Mouse (Mus musculus) lung, embryonic 16.5 days (tissue): ENCODE data around the gene Clpx. TPM values are rescaled to one million over a fixed set of nuclear protein-coding genes. Genes with fewer than 3 reads are reported as not detected.

Source experiments
- ATAC-seq: fragments of 200-750 bp; cut with Nextera tagmentation; 2 replicates; pipeline ENCODE4 v1.8.0; 2017; ENCODE audit warnings: low read depth, mild to moderate bottlenecking, moderate library complexity
- H3K27ac ChIP-seq: fragments of 300-500 bp; sonication (generic); 2 replicates; pipeline ENCODE4 v1.5.1; 2014; ENCODE audit warnings: mild to moderate bottlenecking, control low read depth, low read length
- H3K27me3 ChIP-seq: fragments of 300-500 bp; sonication (generic); 2 replicates; pipeline ENCODE4 v1.6.1; 2014; ENCODE audit warnings: low read depth, low read length, mixed read lengths; ENCODE audit not compliant: control insufficient read depth, insufficient read depth
- H3K36me3 ChIP-seq: fragments of 300-500 bp; sonication (generic); 2 replicates; pipeline ENCODE4 v1.6.1; 2014; ENCODE audit warnings: low read length; ENCODE audit not compliant: control insufficient read depth, insufficient read depth
- H3K4me1 ChIP-seq: fragments of 300-500 bp; sonication (generic); replicated peaks from 2 replicates; pipeline ENCODE4 v1.6.1; 2014; ENCODE audit warnings: low read length, mixed read lengths; ENCODE audit not compliant: control insufficient read depth, insufficient read depth
- H3K4me2 ChIP-seq: fragments of 300-500 bp; sonication (generic); 2 replicates; pipeline ENCODE4 v1.6.1; 2014; ENCODE audit warnings: low read depth, low read length, control low read depth
- H3K4me3 ChIP-seq: fragments of 300-500 bp; sonication (generic); 2 replicates; pipeline ENCODE4 v1.5.1; 2014; ENCODE audit warnings: mild to moderate bottlenecking, low read length, control low read depth
- H3K9ac ChIP-seq: fragments of 300-500 bp; sonication (generic); 2 replicates; pipeline ENCODE4 v1.6.1; 2014; ENCODE audit warnings: low read length, control low read depth
- H3K9me3 ChIP-seq: fragments of 300-500 bp; sonication (generic); 2 replicates; pipeline ENCODE4 v1.6.1; 2016; ENCODE audit warnings: low read length; ENCODE audit not compliant: control insufficient read depth
- WGBS: fragments of 180-500 bp; shearing (Covaris S2); extraction: QIAGEN DNeasy Blood & Tissue Kit; methylation state at CpG from one replicate; pipeline ENCODE4 v1.1.7; 2014; 5-methylcytosine and 5-hydroxymethylcytosine counted together
- polyA plus RNA-seq: library from polyadenylated mRNA; unstranded; fragments of >200 nt; fragmentation: Nextera tagmentation; extraction: Ambion mirVana; gene quantifications from 2 replicates; pipeline ENCODE4 v1.2.1, GENCODE M21; 2015

Gene Clpx
- polyA plus RNA-seq, 1 experiment from 2014 or later: 51.8 TPM

DNA sequence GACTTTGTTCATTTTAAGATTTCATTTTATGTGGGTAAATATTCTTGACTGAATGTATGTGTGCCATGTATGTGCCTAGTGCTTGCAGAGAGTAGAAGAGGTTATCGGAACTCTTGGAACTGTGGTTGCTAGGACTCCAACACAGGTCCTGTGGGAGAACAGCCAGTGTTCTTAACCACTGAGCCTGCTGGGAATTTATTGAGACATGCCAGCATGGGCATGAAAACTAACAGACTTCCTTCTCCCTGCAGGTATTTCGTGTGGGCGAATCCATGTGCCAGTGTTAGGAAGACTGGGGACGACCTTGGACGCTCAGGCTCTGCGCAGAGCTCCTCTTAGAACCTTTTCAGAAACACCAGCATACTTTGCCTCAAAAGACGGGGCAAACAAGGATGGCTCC lies 5.6 kb downstream of the Clpx start:
- H3K9me3 ChIP-seq: no peaks in the 10 kb centered on the region
- H3K27ac ChIP-seq: no peak overlapping the region
- ATAC-seq: no peak
- H3K9ac ChIP-seq: no peak overlapping the region
- H3K36me3 ChIP-seq: peaks cover 23% of the 10 kb centered on the region
- peaks cover 4% of the 10 kb centered on the region for H3K4me1 ChIP-seq
- WGBS: 88% methylated on average over 7 of the region's 7 CpGs
- no peak overlapping the region for H3K4me3 ChIP-seq
- no peak overlapping the region for H3K4me2 ChIP-seq
- no peaks in the 10 kb centered on the region for H3K27me3 ChIP-seq

DNA sequence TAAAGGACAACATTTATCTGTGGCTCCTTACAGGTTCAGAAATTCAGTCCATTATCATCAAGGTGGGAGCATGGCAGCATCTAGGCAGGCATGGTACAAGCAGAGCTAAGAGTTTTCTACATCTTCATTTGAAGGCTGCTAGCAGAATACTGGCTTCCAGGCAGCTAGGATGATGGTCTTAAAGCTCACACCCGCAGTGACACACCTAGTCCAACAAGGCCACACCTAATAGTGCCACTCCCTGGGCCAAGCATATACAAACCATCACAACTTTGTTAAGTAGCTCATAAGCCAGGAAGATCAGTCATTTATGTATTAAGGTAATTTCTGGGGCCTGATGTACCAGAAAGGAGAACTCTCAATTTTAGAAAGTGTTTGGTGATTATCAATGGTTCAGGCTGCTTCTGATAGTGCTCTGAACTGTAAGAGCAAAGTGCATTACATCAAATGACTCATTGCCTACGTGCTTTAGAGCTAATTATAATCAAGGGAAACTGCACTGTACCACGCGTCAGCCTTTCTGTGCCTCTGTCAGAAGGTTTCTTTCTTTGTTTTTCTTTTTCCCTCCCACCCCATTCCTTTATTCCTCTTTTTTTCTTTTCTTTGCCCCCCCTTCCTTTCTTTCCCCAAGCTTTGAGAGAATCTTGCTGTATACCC lies 8.4 kb downstream of the Clpx start:
- Histone ChIP-seq H3K9ac (no peak overlapping the region), H3K4me3 (no peak overlapping the region), H3K27me3 (no peaks in the 10 kb centered on the region), H3K9me3 (no peaks in the 10 kb centered on the region), H3K27ac (no peak overlapping the region), H3K4me2 (no peak overlapping the region), H3K36me3 (peaks cover 29% of the 10 kb centered on the region), H3K4me1 (no peaks in the 10 kb centered on the region)
- WGBS: 97% methylated on average over 4 of the region's 4 CpGs
- no peak for ATAC-seq

DNA sequence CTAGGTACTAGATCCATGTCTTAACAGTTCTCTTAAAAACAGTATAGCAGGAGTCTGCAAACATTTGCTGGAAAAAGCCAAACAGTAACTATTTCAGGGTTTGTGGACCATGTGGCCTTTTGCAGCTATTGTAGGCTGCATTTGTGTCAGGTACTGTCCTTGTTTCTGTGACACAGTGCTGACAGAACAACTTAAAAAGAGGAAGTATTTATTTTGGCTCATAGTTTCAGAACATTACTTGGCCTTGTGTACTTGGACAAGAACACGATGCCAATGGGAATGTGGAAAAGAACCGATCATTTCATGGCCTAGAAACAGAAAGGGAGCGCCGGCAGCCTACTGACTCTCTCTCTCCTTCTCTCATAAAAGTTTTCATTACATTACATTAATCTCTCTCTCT lies 9.5 kb downstream of the Clpx start:
- H3K4me1 ChIP-seq: no peaks in the 10 kb centered on the region
- H3K27me3 ChIP-seq: no peaks in the 10 kb centered on the region
- no peak overlapping the region for H3K4me3 ChIP-seq
- peaks cover 30% of the 10 kb centered on the region for H3K36me3 ChIP-seq
- WGBS: 87% methylated on average over 4 of the region's 4 CpGs
- H3K9ac ChIP-seq: no peak overlapping the region
- no peak overlapping the region for H3K27ac ChIP-seq
- no peak overlapping the region for H3K4me2 ChIP-seq
- H3K9me3 ChIP-seq: no peaks in the 10 kb centered on the region
- no peak for ATAC-seq

- WGBS: 82% methylated on average over 4 of the region's 4 CpGs
- ATAC-seq: no peak
Measured at GRCm38 (mm10) chr9:65304300-65304699, 10.2 kb downstream of the Clpx start.

GRCm38 (mm10) chr9:65306672-65307071 lies 12.6 kb downstream of the Clpx start:
- Histone ChIP-seq H3K9me3 (no peaks in the 10 kb centered on the region), H3K9ac (no peak overlapping the region), H3K36me3 (peaks cover 29% of the 10 kb centered on the region), H3K27me3 (no peaks in the 10 kb centered on the region), H3K4me3 (no peak overlapping the region), H3K4me1 (no peaks in the 10 kb centered on the region), H3K27ac (no peak overlapping the region), H3K4me2 (no peak overlapping the region)
- WGBS: 94% methylated on average over 2 of the region's 2 CpGs
- no peak for ATAC-seq

More at GRCm38 (mm10) chr9:65304300-65304699, 10.2 kb downstream of the Clpx start:
- Histone ChIP-seq H3K27ac (no peak overlapping the region), H3K4me2 (no peak overlapping the region), H3K4me3 (no peak overlapping the region), H3K36me3 (peaks cover 34% of the 10 kb centered on the region), H3K27me3 (no peaks in the 10 kb centered on the region), H3K4me1 (no peaks in the 10 kb centered on the region), H3K9ac (no peak overlapping the region), H3K9me3 (no peaks in the 10 kb centered on the region)

- Histone ChIP-seq H3K4me2 (no peak overlapping the region), H3K36me3 (peaks cover 32% of the 10 kb centered on the region), H3K4me3 (no peak overlapping the region), H3K9ac (no peak overlapping the region), H3K4me1 (no peaks in the 10 kb centered on the region), H3K27ac (no peak overlapping the region), H3K27me3 (no peaks in the 10 kb centered on the region), H3K9me3 (no peaks in the 10 kb centered on the region)
- no peak for ATAC-seq
- WGBS: 72% methylated on average over 1 of the region's 1 CpGs
Measured at GRCm38 (mm10) chr9:65308011-65308410, 14.0 kb downstream of the Clpx start.

DNA sequence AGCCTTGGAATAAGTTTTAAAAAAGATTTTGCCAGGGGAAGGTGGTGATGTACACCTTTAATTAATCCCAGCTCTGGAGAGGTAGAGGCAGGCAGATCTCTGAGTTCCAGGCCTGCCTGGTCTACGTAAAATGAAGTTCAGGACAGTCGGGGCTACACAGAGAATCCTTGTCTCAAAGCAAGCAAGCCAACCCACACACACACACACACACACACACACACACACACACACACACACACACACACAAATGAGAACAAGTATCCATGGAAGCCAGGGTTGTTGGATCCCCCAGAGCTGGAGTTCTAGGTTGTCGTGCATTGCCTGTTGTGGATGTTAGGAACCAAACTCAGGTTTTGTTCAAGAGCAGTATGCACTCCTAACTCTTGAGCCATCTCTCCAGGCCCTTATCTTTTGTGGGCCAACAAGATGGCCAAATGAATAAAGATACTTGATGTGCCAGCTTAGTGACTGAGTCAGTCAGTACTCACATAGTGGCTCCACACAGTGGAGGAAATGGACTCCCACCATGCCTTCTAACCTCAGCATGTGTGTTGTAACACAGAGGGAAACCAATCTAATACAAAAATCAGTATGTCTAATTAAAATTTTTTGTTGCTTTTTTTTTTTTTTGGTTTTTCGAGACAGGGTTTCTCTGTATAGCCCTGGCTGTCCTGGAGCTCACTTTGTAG lies 18.8 kb downstream of the Clpx start:
- no peak overlapping the region for H3K4me3 ChIP-seq
- peaks cover 26% of the 10 kb centered on the region for H3K36me3 ChIP-seq
- 93% methylated on average over 4 of the region's 4 CpGs for WGBS
- no peaks in the 10 kb centered on the region for H3K27me3 ChIP-seq
- ATAC-seq: no peak
- no peak overlapping the region for H3K27ac ChIP-seq
- no peaks in the 10 kb centered on the region for H3K9me3 ChIP-seq
- no peaks in the 10 kb centered on the region for H3K4me1 ChIP-seq
- no peak overlapping the region for H3K9ac ChIP-seq
- H3K4me2 ChIP-seq: no peak overlapping the region

- Histone ChIP-seq H3K36me3 (peaks cover 25% of the 10 kb centered on the region), H3K4me3 (no peak overlapping the region), H3K27me3 (no peaks in the 10 kb centered on the region), H3K9me3 (no peaks in the 10 kb centered on the region), H3K4me2 (no peak overlapping the region), H3K27ac (no peak overlapping the region), H3K4me1 (no peaks in the 10 kb centered on the region), H3K9ac (no peak overlapping the region)
- ATAC-seq: no peak
- WGBS: 97% methylated on average over 1 of the region's 1 CpGs
Measured at GRCm38 (mm10) chr9:65313846-65314245, 19.8 kb downstream of the Clpx start.

GRCm38 (mm10) chr9:65322255-65322900 lies 28.3 kb downstream of the Clpx start:
- 69% methylated on average over 11 of the region's 11 CpGs for WGBS
- no peak overlapping the region for H3K4me2 ChIP-seq
- no peak overlapping the region for H3K4me3 ChIP-seq
- no peaks in the 10 kb centered on the region for H3K27me3 ChIP-seq
- ATAC-seq: no peak
- no peaks in the 10 kb centered on the region for H3K4me1 ChIP-seq
- peaks cover 40% of the 10 kb centered on the region for H3K36me3 ChIP-seq
- no peak overlapping the region for H3K9ac ChIP-seq
- no peaks in the 10 kb centered on the region for H3K9me3 ChIP-seq
- H3K27ac ChIP-seq: no peak overlapping the region
